Mouse (Mus musculus) cerebellum, adult 2 months (tissue): ENCODE results near the gene Fcnb.

Source experiments
- CTCF ChIP-seq: fragments of 200-500 bp; IDR thresholded peaks from 2 replicates; pipeline ENCODE4 v1.5.1; 2011; ENCODE audit warnings: low read depth, mild to moderate bottlenecking, control low read depth, low read length, moderate library complexity, borderline replicate concordance; ENCODE audit not compliant: insufficient read depth
- POLR2A ChIP-seq: fragments of 200-500 bp; IDR thresholded peaks from 2 replicates; pipeline ENCODE4 v1.6.1; 2011; ENCODE audit warnings: low read length, control low read depth, borderline replicate concordance; ENCODE audit not compliant: insufficient read depth

DNA sequence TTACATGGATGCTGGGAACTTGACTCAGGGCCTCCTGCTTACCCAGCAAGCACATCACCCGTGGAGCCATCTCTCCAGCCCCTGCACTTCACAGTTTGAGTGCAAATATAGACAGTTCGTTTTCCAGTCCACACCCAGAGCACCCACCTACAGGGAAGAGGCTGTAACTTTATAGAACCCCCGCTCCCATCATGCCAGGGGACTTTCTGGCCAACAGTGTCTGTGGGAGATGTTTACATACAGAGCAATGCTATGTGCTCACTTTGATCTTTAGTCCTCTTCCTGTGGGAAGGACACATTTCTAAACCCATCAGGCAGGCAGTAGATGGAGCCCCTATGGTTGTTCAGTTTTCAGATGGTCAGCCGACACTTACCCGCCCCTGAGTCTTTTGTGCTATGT, 18.0 kb downstream of the Fcnb start:
- TF ChIP-seq CTCF (no peak), POLR2A (no peak)
